Mouse (Mus musculus) intestine, embryonic 16.5 days (tissue): ENCODE data around the gene Slc25a25. TPM values are rescaled to one million over a fixed set of nuclear protein-coding genes. Genes with fewer than 3 reads are reported as not detected.

Source experiments
- ATAC-seq: fragments of 200-750 bp; cut with Nextera tagmentation; 2 replicates; pipeline ENCODE4 v1.8.0; 2017; ENCODE audit warnings: moderate TSS enrichment, moderate library complexity
- H3K27ac ChIP-seq: fragments of 300-500 bp; sonication (generic); 2 replicates; pipeline ENCODE4 v1.5.1; 2014; ENCODE audit warnings: mild to moderate bottlenecking, low read length
- H3K27me3 ChIP-seq: fragments of 300-500 bp; sonication (generic); replicated peaks from 2 replicates; pipeline ENCODE4 v1.6.1; 2014; ENCODE audit warnings: low read length, control low read depth, mixed read lengths; ENCODE audit not compliant: control insufficient read depth, insufficient read depth
- H3K36me3 ChIP-seq: fragments of 300-500 bp; sonication (generic); 2 replicates; pipeline ENCODE4 v1.6.1; 2014; ENCODE audit warnings: low read length, control low read depth; ENCODE audit not compliant: control insufficient read depth, insufficient read depth
- H3K4me1 ChIP-seq: fragments of 300-500 bp; sonication (generic); 2 replicates; pipeline ENCODE4 v1.6.1; 2014; ENCODE audit warnings: low read length, control low read depth, mixed read lengths; ENCODE audit not compliant: control insufficient read depth, insufficient read depth
- H3K4me2 ChIP-seq: fragments of 300-500 bp; sonication (generic); 2 replicates; pipeline ENCODE4 v1.6.1; 2014; ENCODE audit warnings: low read depth, low read length, control low read depth
- H3K4me3 ChIP-seq: fragments of 300-500 bp; sonication (generic); 2 replicates; pipeline ENCODE4 v1.5.1; 2014; ENCODE audit warnings: mild to moderate bottlenecking, low read length
- H3K9ac ChIP-seq: fragments of 300-500 bp; sonication (generic); 2 replicates; pipeline ENCODE4 v1.6.1; 2014; ENCODE audit warnings: low read depth, low read length
- H3K9me3 ChIP-seq: fragments of 300-500 bp; sonication (generic); 2 replicates; pipeline ENCODE4 v1.6.1; 2016; ENCODE audit warnings: low read length, control low read depth; ENCODE audit not compliant: control insufficient read depth
- WGBS: fragments of 180-500 bp; shearing (Covaris S2); extraction: QIAGEN DNeasy Blood & Tissue Kit; methylation state at CpG from one replicate; pipeline ENCODE4 v1.1.7; 2014; 5-methylcytosine and 5-hydroxymethylcytosine counted together
- polyA plus RNA-seq: library from polyadenylated mRNA; unstranded; fragments of >200 nt; fragmentation: Nextera tagmentation; extraction: Ambion mirVana; gene quantifications from 2 replicates; pipeline ENCODE4 v1.2.1, GENCODE M21; 2015

The Slc25a25 gene
- polyA plus RNA-seq, 1 experiment from 2014 or later, result 19.3 TPM

DNA sequence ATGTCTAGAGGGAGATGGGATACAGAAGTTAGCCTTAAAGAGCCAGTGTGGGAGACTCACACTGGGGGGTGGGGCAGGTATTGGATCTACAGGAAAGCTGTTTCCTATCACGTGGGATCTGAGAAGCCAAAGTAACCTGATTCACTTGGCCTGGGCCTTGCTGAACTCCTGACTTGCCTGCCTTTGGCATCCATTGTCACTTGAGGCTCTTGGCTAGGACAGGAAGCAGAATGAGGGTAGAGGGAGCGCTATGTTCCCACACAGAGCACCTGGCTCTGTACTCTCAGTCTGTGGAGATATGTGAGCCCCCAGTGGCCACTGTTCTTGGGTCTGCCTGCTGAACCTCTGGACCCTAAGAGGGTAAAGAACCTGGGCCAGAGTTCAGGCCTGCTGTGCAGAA is 34.7 kb downstream of the Slc25a25 start:
- Histone ChIP-seq H3K27me3 (no peaks in the 10 kb centered on the region), H3K27ac (no peak overlapping the region), H3K36me3 (peaks cover 31% of the 10 kb centered on the region), H3K4me2 (no peak overlapping the region), H3K4me3 (no peak overlapping the region), H3K4me1 (peaks cover 7% of the 10 kb centered on the region; the same call in 1 of the 2 replicates), H3K9ac (no peak overlapping the region), H3K9me3 (no peaks in the 10 kb centered on the region)
- ATAC-seq, result no peak
- 76% methylated on average over 2 of the region's 2 CpGs for WGBS

DNA sequence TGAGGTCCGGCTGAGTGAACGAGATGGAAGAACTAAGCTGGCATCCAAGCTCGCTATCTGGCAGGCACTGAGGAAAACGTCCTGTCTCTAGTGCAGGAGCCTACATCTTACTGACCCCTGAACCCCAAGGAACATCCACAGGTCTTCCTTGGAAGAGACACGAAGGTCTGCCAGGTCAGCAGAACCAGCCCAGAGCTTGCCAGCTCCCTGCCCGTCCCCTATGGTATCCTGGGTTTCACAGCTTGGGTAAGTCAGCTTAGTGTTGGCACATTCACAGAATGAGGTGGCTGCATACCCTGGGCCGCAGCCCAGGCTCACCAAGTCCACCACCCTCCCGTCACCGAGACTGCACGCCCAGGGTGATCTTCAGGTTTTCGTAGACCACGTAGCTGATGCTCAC is 35.4 kb downstream of the Slc25a25 start:
- ATAC-seq, result no peak
- WGBS, result 93% methylated on average over 12 of the region's 12 CpGs
- no peak overlapping the region for H3K27ac ChIP-seq
- no peaks in the 10 kb centered on the region for H3K9me3 ChIP-seq
- H3K4me2 ChIP-seq, result no peak overlapping the region
- peaks cover 31% of the 10 kb centered on the region for H3K36me3 ChIP-seq
- H3K9ac ChIP-seq, result no peak overlapping the region
- H3K27me3 ChIP-seq, result no peaks in the 10 kb centered on the region
- H3K4me3 ChIP-seq, result no peak overlapping the region
- H3K4me1 ChIP-seq, result peaks cover 6% of the 10 kb centered on the region; the same call in 1 of the 2 replicates

DNA sequence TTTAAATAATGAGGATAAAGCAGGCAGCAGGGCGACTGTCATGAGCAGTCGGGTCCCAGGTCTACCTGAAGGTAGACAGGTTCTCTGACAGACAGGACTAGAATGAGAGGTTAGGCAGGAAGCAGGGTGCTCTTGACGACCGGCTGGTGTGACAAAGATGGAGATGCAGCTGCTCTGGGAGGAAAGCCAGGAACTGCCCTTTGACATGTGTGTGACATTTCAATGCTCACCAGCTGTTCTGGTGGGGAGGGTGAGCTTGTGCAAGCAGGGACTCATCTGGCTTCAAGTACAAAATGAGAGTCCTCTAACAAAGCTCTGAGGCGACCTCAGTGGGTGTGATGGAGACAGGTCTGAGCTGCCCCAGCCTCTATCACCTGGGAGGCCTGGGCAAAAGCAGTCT is 37.3 kb downstream of the Slc25a25 start:
- H3K9ac ChIP-seq, result no peak overlapping the region
- WGBS, result 57% methylated on average over 5 of the region's 5 CpGs
- ATAC-seq, result no peak
- H3K27ac ChIP-seq, result no peak overlapping the region
- no peak overlapping the region for H3K4me2 ChIP-seq
- peaks cover 27% of the 10 kb centered on the region for H3K36me3 ChIP-seq
- no peak overlapping the region for H3K4me3 ChIP-seq
- H3K27me3 ChIP-seq, result no peaks in the 10 kb centered on the region
- H3K9me3 ChIP-seq, result no peaks in the 10 kb centered on the region
- peaks cover 2% of the 10 kb centered on the region; the same call in 1 of the 2 replicates for H3K4me1 ChIP-seq

DNA sequence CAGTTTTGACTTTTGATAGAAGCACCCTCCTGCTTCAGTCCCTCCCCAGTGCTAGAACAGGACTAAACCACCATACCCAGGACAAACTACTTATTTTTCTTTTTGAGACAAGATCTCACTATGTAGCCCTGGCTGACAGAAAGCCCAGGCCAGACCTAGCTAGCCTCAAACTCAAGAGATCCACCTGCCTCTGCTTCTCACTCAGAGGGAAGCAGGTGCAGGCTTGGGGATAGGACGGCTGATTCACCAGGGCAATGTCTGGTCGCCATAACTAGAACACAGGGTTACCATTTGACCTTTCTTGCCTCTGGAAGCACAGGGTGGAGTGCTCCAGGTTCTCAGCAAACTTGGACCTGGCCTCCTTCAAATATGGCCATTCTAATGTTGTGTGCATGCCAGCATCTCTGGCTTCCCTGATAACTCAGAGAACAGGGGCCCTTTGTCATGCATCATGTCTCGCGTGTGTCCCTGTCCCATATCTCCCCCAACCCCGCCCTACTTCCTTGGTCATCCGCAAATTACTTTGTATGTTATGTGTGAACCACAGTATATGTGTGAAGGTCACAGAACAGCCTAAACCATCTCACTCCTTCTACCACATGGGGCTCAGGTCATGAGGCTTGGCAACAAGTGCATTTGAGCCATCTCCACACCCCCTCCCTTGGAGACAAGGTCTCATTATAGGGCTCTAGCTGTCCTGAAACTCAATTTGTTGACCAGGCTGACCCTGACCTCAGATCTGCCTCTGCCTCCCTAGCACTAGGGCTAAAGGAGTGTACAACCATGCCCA is 38.3 kb downstream of the Slc25a25 start:
- Histone ChIP-seq H3K36me3 (peaks cover 27% of the 10 kb centered on the region), H3K27me3 (no peaks in the 10 kb centered on the region), H3K4me3 (no peak overlapping the region), H3K4me2 (no peak overlapping the region), H3K9me3 (no peaks in the 10 kb centered on the region), H3K27ac (no peak overlapping the region), H3K9ac (no peak overlapping the region), H3K4me1 (peaks cover 6% of the 10 kb centered on the region; the same call in 1 of the 2 replicates)
- 85% methylated on average over 6 of the region's 6 CpGs for WGBS
- no peak for ATAC-seq

DNA sequence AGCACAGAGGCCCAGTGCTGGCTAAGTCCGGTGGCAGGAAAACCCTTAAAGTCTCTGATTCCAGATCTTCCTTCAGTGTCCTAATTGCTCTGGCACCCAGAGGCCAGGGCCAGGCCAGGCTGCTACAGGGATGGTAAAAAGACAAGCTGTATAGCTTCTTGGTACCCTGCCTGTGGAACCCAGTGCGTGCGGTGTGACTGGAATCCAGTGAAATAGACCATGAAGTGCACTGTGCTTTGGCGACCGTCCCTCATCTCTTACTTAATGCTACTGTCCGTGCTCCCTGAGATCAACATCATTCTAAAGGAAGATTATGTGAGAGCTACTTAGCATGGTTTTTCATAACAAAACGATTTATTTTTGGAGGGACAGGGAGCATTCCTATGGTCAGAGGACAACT is 39.8 kb downstream of the Slc25a25 start:
- peaks cover 6% of the 10 kb centered on the region; the same call in 1 of the 2 replicates for H3K4me1 ChIP-seq
- H3K27me3 ChIP-seq, result no peaks in the 10 kb centered on the region
- no peaks in the 10 kb centered on the region for H3K9me3 ChIP-seq
- no peak overlapping the region for H3K9ac ChIP-seq
- no peak overlapping the region for H3K4me2 ChIP-seq
- peaks cover 20% of the 10 kb centered on the region for H3K36me3 ChIP-seq
- no peak for ATAC-seq
- no peak overlapping the region for H3K4me3 ChIP-seq
- H3K27ac ChIP-seq, result no peak overlapping the region
- 85% methylated on average over 7 of the region's 7 CpGs for WGBS

DNA sequence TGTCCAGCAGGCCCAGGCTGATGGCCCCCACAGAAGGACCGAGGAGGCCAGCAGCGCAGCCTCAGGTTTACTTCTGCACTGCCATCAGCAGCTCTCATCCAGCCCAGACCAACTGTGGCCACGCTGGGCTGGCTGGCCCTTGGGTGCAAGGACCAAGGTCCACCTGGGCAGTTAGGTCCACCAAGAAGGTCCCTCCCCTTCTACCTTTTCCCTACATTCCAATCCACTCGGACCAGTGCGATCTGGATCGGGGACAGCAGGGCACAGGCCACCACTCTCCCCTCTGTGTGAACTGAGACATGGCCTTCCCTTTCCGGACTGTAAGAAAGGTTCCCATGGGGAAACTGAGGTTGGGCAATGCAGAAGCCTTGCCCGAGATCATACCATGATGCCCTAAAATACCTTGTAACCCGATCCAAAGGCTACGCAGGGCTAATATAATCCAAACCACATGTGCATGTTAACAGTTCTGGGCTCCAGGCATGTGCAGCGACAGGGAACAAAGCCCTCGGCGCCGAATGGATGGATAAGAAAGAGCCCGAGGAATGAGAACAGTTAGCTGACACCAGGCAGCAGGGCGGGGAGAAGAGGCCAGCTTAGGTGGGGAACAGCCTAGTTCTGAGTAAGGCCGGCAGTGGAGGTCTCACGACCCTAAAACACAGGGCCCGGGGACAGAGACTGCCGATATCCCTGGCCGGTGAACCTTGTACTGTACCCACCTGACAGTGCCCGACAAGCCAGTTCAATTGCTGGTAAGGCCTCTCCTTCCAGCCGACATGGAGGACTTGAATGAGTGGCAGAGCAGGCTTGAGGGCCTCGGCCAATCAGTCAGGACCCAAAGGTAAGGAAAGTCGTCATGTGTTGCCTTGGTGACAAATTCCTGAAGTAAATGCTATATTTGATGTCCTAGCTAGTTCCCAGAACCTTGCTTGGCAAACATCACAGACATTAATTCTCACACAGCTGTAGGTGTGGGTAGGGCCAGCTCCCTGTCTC is 42.5 kb downstream of the Slc25a25 start:
- no peaks in the 10 kb centered on the region for H3K27me3 ChIP-seq
- peak; percentile 55 for ATAC-seq
- H3K4me3 ChIP-seq, result no peak overlapping the region
- no peak overlapping the region for H3K4me2 ChIP-seq
- no peak overlapping the region; the same call in 1 of the 2 replicates for H3K27ac ChIP-seq
- peaks cover under 1% of the 10 kb centered on the region; the same call in 1 of the 2 replicates for H3K36me3 ChIP-seq
- H3K4me1 ChIP-seq, result peaks cover 6% of the 10 kb centered on the region; the same call in 1 of the 2 replicates
- peak overlapping the region; percentile 21; the same call in 1 of the 2 replicates for H3K9ac ChIP-seq
- H3K9me3 ChIP-seq, result no peaks in the 10 kb centered on the region
- WGBS, result 63% methylated on average over 25 of the region's 25 CpGs

DNA sequence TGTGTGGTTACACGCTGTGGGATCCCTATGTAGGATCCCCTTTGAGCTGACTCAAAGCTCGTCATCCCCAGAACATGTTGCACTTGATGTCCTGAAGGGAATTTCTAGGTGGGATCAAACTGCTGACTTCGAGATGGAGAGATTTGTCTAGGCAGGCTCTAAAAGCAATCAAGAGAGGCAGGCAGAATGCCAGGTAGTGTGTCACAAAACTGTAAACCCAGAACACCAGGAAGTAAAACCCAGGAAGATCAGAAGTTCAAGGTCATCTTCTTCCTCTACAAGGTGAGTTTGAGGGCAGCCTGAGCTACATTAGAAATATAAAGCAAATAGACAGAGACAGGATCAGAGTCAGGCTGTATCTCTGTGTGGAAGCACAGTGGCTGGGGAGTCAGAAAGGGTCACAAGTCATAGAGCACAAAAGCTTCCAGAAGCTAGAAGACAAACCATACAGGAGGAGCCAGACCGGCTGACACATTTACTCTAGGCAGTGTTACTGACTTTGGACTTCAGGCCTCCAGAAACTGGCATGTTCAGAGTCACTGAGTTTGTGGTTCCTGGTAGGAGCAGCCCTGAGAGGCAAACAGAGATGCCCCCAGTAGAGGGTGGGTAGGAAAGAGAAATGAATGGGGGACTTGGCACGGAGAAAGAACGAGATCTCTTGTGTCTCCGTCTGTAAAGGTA is 44.0 kb downstream of the Slc25a25 start:
- Histone ChIP-seq H3K27ac (no peak overlapping the region), H3K36me3 (peaks cover 5% of the 10 kb centered on the region; the same call in 1 of the 2 replicates), H3K9ac (no peak overlapping the region), H3K27me3 (no peaks in the 10 kb centered on the region), H3K4me3 (no peak overlapping the region), H3K9me3 (no peaks in the 10 kb centered on the region), H3K4me1 (peaks cover 6% of the 10 kb centered on the region; the same call in 1 of the 2 replicates), H3K4me2 (no peak overlapping the region)
- ATAC-seq, result no peak
- WGBS, result 85% methylated on average over 7 of the region's 7 CpGs

DNA sequence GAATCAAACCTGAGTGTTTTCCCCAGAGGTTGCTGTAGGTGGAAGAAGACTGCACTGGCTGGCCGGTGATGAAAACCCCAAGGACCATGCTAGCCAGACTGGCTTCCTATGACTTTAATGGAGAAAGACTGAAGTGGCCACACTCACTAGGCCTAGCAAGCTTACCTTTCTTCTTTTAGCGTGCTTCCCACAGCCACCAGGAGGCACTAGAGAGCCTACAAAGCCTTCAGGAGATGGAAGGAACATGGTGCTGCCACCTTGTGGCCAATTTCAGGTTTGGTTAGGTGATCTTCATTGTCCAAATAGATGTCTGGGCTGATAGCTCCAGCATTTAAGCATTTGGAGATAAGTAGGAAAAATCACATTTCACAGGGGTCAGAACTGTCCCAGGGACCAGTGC is 46.6 kb downstream of the Slc25a25 start:
- peaks cover 13% of the 10 kb centered on the region; the same call in 1 of the 2 replicates for H3K4me1 ChIP-seq
- H3K4me2 ChIP-seq, result no peak overlapping the region
- no peak overlapping the region for H3K27ac ChIP-seq
- WGBS, result 15% methylated on average over 2 of the region's 2 CpGs
- H3K4me3 ChIP-seq, result no peak overlapping the region
- no peaks in the 10 kb centered on the region for H3K9me3 ChIP-seq
- no peak overlapping the region for H3K9ac ChIP-seq
- H3K36me3 ChIP-seq, result peaks cover 8% of the 10 kb centered on the region; the same call in 1 of the 2 replicates
- ATAC-seq, result no peak
- H3K27me3 ChIP-seq, result no peaks in the 10 kb centered on the region
